Mouse (Mus musculus) myocyte (in vitro differentiated cells): Measurements from ENCODE around the gene Wdfy3.

Experiments
- CEBPB ChIP-seq: IDR thresholded peaks from 2 replicates; pipeline ENCODE4 v1.6.1; 2011; ENCODE audit warnings: mild to moderate bottlenecking, moderate library complexity; ENCODE audit not compliant: poor library complexity, insufficient read depth, severe bottlenecking
- E2F4 ChIP-seq: IDR thresholded peaks from one replicate; pipeline ENCODE4 v1.6.1; 2011; ENCODE audit warnings: mild to moderate bottlenecking, control low read depth, moderate library complexity; ENCODE audit not compliant: insufficient read depth
- MAX ChIP-seq: IDR thresholded peaks from one replicate; pipeline ENCODE4 v1.6.1; 2011; ENCODE audit warnings: low read depth, mild to moderate bottlenecking, control low read depth
- MYOG ChIP-seq, 3 experiments: IDR thresholded peaks; one replicate each; pipeline ENCODE4 v1.6.1; 2011; ENCODE audit warnings: control low read depth in 2 of 3, low read depth in 2 of 3, mild to moderate bottlenecking in 2 of 3; ENCODE audit not compliant: insufficient read length in 2 of 3, control insufficient read depth in 1 of 3, insufficient read depth in 1 of 3
- POLR2A ChIP-seq: IDR thresholded peaks from one replicate; pipeline ENCODE4 v1.6.1; 2011; ENCODE audit warnings: low read depth, mild to moderate bottlenecking, control low read depth, moderate library complexity; ENCODE audit not compliant: insufficient read length
- POLR2AphosphoS2 ChIP-seq: IDR thresholded peaks from one replicate; pipeline ENCODE4 v1.6.1; 2011; ENCODE audit warnings: low read depth, control low read depth; ENCODE audit not compliant: insufficient read length
- SRF ChIP-seq: IDR thresholded peaks from one replicate; pipeline ENCODE4 v1.6.1; 2011; ENCODE audit warnings: low read depth; ENCODE audit not compliant: control insufficient read depth, insufficient read length
- TCF3 ChIP-seq: IDR thresholded peaks from one replicate; pipeline ENCODE4 v1.6.1; 2011; ENCODE audit warnings: low read depth, control low read depth; ENCODE audit not compliant: insufficient read length

DNA sequence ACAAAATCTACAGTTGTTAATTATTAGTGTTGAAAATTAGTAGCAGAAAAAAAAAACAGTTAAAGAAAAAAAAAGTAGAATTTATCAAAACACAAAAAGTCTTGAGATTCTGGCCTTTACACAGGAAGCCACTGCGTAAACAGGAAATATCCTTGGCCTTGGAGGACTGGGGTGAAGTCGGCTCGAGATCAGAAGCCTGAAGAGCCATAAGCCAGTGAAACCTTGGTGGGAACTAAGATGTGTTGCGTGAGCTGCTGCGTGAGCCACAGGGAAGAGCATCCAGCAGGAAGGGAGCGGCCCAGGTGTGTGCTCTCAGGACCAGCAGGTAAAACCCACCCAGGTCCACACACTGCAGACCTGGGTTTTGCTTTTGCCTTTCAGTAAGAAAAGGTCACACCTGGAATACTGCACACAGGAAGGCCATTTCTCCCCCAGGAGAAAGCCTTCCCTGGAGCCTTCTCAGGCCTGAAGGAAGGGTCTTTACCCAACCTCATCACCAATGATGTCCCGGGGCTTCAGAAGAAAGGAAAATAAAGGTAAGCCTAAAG lies 79.3 kb downstream of the Wdfy3 start:
- TF ChIP-seq POLR2A (no peak), SRF (no peak), TCF3 (no peak), POLR2AphosphoS2 (no peak), E2F4 (no peak), MAX (no peak), MYOG (IDR thresholded peaks at IDR 0.05; ENCODE audit: control insufficient read depth in 1 of 3, insufficient read depth in 1 of 3, insufficient read length in 2 of 3, low read depth in 2 of 3) (no peak), CEBPB (no peak)
